Mouse (Mus musculus): ENCODE data around the gene Cdh4. TPM values are rescaled to one million over a fixed set of nuclear protein-coding genes. Genes with fewer than 3 reads are reported as not detected.

Cdh4 gene
- total RNA-seq, 2 experiments from 2014 or later = 0.79 to 0.89 TPM

- intact Hi-C loops (cut with DNase I) = no loop called here
- no peak for DNase-seq
Observed at GRCm38 (mm10) chr2:179537390-179537789, 95.2 kb downstream of the Cdh4 start.

- DNase-seq = no peak
- intact Hi-C loops (cut with DNase I) = no loop called here
Observed at GRCm38 (mm10) chr2:179537800-179538450, 95.7 kb downstream of the Cdh4 start.

- intact Hi-C loops (cut with DNase I) = no loop called here
- DNase-seq = no peak
Observed at GRCm38 (mm10) chr2:179538535-179538934, 96.3 kb downstream of the Cdh4 start.

DNA sequence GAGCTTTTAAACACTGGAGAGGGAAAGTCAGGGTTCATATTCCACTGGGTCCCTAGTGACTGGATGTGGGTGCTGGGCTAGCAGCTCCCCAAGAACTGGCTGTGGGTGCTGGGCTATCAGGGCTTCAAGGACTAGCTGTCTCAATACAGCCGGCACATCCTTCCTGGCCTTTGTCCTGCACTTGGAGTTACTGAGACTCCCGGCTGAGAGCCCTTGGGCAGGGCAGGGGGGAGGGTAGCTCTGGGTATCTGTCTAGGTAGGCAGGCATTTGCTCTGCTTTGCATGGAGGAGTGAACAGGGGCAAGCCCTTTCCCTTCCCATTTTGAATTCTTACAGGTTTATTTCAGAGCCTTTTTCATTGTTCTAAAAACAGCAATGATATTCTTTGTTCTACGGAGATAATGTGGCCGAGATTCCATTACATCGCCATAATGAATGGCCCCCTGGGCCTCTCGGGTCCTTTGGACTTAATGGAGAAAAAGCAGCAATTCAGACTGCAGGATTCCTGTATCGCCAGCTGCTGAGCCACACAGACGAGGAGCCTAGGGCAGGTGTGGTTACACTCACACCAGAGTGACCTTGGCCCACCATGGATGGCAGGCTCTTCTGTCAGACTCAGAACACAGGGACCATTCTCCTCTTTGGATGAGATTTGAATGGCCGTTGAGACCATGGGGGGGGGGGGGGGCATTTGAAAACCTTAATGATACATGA lies 97.5 kb downstream of the Cdh4 start:
- DNase-seq = no peak
- intact Hi-C loops (cut with DNase I) = no loop called here

DNA sequence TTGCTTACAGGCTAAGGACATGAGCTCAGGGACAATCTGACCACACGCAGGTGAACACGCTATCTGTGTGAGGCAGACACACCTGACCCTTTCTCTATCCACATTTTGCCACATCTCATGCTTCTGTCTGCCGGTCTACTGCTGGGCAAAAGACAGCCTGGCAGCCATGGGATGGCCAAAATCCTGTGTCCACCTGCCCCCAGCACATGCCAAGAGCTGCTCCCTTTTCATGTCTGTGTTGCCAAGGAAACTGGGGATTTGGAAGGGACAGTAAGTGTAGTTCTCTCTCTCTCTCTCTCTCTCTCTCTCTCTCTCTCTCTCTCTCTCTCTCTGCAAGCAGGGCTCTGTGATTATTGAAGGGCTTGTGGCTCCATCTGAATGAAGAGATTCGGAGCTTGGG lies 98.9 kb downstream of the Cdh4 start:
- intact Hi-C loops (cut with DNase I) = no loop called here
- DNase-seq = no peak

GRCm38 (mm10) chr2:179547627-179548026 lies 105.4 kb downstream of the Cdh4 start:
- no peak for DNase-seq
- intact Hi-C loops (cut with DNase I) = no loop called here

- intact Hi-C loops (cut with DNase I) = no loop called here
- DNase-seq = no peak
Observed at GRCm38 (mm10) chr2:179555928-179556327, 113.7 kb downstream of the Cdh4 start.

DNA sequence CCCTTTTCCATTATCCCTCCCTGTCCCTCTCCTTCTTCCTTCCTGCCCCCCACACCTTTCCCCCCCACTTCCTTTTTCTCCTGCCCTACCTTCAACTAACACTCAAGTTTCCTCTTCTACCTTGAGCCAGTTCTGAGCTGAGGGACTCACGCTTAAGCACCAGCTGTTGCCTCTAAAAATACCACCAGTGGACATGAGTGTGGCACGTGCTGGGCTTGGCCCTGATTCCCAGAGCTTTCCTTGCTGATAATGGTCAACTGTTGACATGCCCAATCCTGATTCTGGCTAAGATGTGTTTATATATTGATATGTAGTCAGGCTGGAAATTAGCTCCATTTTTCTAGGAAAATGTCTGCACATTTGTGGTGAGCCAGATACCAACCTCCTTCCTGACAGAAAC lies 120.1 kb downstream of the Cdh4 start:
- intact Hi-C loops (cut with DNase I) = no loop called here
- no peak for DNase-seq

DNA sequence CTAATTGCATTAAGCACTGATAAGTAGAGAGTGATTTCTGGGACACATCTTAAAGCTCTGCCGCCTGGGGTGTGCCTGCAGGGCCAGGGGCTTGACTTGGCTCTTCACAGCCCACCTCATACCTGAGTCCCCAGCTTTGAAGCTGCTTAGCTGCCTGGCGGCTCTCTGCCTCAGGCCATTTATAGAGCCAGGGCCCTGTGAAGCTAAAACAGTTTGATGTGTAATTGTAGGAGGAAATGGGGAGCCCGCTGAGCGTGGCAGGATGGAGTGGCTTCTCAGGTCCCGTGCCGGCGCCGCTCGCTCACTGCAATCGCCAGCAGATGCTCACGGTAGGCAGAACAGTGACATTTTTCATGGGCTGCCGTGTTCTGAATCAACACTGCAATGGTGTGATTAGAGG lies 123.4 kb downstream of the Cdh4 start:
- DNase-seq = no peak
- intact Hi-C loops (cut with DNase I) = no loop called here

DNA sequence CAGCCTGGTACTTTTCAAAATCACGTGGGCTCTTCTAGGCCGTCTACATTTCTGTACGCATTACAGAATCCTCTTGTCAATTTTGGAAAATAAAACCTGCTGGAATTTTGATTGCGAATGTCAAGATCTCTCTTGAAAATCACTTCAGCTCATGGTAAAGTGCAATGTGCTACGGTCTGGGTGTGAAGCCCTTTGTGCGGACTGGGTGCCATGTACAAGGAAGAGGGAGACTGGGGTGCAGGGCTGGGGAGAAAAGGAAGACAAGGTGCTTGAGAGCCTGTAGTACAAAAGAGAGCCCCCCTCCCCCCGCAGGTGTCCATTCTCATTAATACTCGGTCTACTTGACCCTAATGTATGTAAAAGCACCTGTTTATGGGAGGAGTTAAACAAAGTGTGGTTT lies 125.7 kb downstream of the Cdh4 start:
- intact Hi-C loops (cut with DNase I) = no loop called here

DNA sequence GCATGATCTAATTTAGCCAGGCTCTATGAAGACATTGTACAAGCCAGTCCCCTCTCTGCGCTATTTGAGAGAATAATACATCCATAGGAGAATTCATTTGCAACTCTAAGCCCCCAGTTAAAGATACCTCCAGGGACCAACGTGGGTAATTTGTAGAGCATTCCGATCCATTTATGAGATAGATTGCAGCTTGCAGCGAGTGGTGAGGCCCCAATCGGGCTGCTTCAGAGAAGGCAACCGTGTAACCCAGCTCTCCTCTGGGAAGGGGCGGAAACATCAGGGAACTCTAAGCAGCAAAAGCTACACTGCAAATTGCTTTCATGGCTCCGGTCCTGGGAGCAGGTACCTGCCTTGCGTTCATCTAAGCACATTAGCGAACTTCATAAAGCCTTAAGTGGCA lies 126.9 kb downstream of the Cdh4 start:
- no peak for DNase-seq
- intact Hi-C loops (cut with DNase I) = no loop called here

More for the DNA sequence above, 125.7 kb downstream of the Cdh4 start:
- no peak for DNase-seq

GRCm38 (mm10) chr2:179571175-179571769 lies 129.0 kb downstream of the Cdh4 start:
- intact Hi-C loops (cut with DNase I) = no loop called here
- DNase-seq = no peak

DNA sequence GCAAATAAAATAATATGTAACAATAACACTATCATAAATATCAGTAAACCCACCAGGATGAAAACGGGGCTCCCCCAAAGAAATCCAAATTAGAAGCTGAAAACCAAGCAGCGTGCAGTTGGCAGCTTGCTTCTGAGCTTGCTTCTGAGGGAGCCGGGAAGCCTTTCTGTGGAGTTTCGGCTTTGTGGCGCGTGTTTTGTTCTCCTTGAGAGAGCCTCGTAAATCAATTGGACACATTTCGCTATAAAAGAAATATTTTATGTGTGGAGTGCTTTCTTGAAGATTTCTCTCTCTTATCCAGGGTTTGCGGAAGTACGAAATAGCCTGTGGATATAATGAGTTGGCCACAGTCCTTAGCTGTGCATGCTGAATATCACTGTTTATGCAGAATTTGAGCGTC lies 131.1 kb downstream of the Cdh4 start:
- intact Hi-C loops (cut with DNase I) = no loop called here
- no peak for DNase-seq

GRCm38 (mm10) chr2:179573786-179574185 lies 131.6 kb downstream of the Cdh4 start:
- intact Hi-C loops (cut with DNase I) = no loop called here

GRCm38 (mm10) chr2:179575585-179575984 lies 133.4 kb downstream of the Cdh4 start:
- intact Hi-C loops (cut with DNase I) = loop anchor here (5.0 kb wide), 1 partner anchor 297 kb away; no protein-coding TSS in a partner anchor
- no peak for DNase-seq

More at GRCm38 (mm10) chr2:179573786-179574185, 131.6 kb downstream of the Cdh4 start:
- no peak for DNase-seq

DNA sequence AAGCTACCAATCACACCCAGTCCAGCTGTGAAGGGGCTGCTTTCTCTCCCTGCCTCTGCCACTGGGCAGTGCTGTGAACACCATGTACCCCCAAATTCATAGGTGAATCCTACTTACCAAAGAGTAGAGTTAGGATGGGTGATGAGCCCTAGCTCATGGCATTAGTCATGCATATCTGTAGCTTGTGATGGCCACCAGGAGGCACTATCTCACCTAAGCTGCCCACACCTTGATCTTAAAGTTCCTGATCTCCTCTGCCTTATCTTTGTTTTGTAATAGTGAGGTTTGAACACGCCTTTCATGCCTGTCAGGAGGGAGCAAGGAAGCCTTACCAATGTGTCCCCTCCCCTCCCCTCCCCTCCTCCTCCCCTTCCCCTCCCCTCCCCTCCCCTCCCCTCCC lies 134.0 kb downstream of the Cdh4 start:
- no peak for DNase-seq
- intact Hi-C loops (cut with DNase I) = loop anchor here (5.0 kb wide), 1 partner anchor 296 kb away; no protein-coding TSS in a partner anchor

DNA sequence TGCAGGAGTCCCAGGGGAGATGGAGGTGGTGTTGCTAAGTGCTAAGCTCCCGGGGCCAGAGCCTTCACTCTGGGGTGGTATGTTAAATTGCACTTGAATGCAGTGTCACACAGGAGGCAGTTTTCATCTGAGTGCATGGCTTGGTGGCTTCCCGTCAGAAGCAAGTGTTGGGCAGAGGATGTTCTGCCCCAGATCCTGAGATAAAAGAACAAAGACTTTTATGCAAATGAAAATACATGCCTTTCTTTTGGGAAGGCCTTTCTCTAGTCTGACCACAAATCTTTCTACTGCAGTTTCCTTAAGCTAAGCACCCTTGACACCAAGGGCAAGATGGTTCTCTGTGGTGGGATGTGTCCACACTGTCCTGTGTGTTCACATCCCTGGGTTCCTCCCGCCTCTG lies 136.1 kb downstream of the Cdh4 start:
- DNase-seq = no peak
- intact Hi-C loops (cut with DNase I) = loop anchor here (5.0 kb wide), 1 partner anchor 294 kb away; no protein-coding TSS in a partner anchor

DNA sequence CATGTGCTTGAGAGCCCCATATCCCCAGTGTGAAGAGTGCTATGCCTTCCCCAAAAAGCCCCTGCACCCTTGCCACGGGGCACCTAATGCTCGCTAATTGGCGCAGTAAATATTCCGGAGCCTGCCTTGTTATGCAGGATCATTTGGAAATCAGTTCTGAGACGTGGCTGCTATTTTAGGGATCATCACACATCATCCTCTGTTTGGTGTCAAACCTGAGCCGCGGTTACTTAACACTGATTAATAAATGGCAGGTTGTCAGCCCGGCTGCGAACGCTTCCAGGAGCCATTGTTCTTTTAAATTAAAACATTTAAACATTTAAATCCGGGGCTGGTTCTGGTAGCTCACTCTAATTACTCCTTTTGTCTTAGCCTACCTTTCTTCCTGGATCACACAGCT lies 136.6 kb downstream of the Cdh4 start:
- no peak for DNase-seq
- intact Hi-C loops (cut with DNase I) = loop anchor here (5.0 kb wide), 1 partner anchor 293 kb away; no protein-coding TSS in a partner anchor

GRCm38 (mm10) chr2:179580415-179580814 lies 138.2 kb downstream of the Cdh4 start:
- no peak for DNase-seq
- intact Hi-C loops (cut with DNase I) = no loop called here

- intact Hi-C loops (cut with DNase I) = no loop called here
Observed at GRCm38 (mm10) chr2:179581058-179581457, 138.8 kb downstream of the Cdh4 start.

DNA sequence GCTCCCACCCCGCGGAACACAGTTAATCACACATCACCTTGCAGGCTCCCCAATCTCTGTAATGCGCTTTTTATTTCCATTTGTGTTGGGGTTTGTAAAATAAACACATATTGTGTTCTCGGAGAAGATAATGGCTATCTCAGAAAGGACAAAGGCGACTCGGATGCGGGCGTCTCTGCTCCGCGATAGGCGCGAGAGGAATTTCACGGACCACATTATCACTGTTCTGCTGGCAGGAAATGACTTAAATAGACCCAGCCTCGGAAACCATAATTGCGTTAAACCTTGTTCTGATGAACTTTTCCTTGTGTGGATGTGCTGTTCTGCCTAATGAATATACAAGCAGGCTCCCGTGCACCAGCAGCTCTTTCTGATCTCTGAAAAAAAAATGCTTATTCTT lies 140.7 kb downstream of the Cdh4 start:
- intact Hi-C loops (cut with DNase I) = no loop called here
- DNase-seq = no peak

More at GRCm38 (mm10) chr2:179581058-179581457, 138.8 kb downstream of the Cdh4 start:
- no peak for DNase-seq

GRCm38 (mm10) chr2:179584672-179585071 lies 142.4 kb downstream of the Cdh4 start:
- intact Hi-C loops (cut with DNase I) = no loop called here
- no peak for DNase-seq

Data from heart, postnatal 36 days (tissue).